In genomic region chr11:16772717-16773116, GRCm38 (mm10) we compare ENCODE assay signal across 11 mouse cellular contexts. TPM values are rescaled to one million over a fixed set of nuclear protein-coding genes. Genes with fewer than 3 reads are reported as not detected.
DNase-seq lines count a peak whose midpoint lies in the region; ATAC-seq and TF ChIP-seq lines count a peak whose summit lies in the region.
"Had no signal": no experiment of that assay in that cellular context is flagged by ENCODE, and none has a peak within 500 bp of the region (broad histone marks: within the 10 kb centered on the region; RNA-seq: fewer than 3 reads in every experiment).

No protein-coding gene starts in this region.

- no peak overlapping the region for H3K4me2 ChIP-seq in midbrain, embryonic 12.5 days (replicated peaks)
- H3K4me2 ChIP-seq in hindbrain, postnatal 0 days (ENCODE audit: low read depth, low read length), result no peak overlapping the region
- H3K4me2 ChIP-seq: liver, embryonic 15.5 days had no signal

- TF ChIP-seq CTCF in kidney, adult 2 months (conservative IDR thresholded peaks at IDR 0.05; ENCODE audit: insufficient read depth, insufficient read length, low read depth, low read length), result no peak
- TF ChIP-seq CTCF in hindbrain, postnatal 0 days (IDR thresholded peaks at IDR 0.05; ENCODE audit: low read depth), result no peak

- H3K4me3 ChIP-seq in kidney, adult 2 months (ENCODE audit: insufficient read depth, low read depth, low read length), result no peak overlapping the region
- H3K4me3 ChIP-seq in midbrain, embryonic 12.5 days, result no peak overlapping the region
- no peak overlapping the region for H3K4me3 ChIP-seq in midbrain, embryonic 10.5 days
- no peak overlapping the region for H3K4me3 ChIP-seq in hindbrain, postnatal 0 days (ENCODE audit: low read length)
- H3K4me3 ChIP-seq: layer of hippocampus, adult 2 months; liver, embryonic 15.5 days had no signal

- peak; percentile 31 for DNase-seq in kidney, adult 2 months
- DNase-seq in kidney, adult 18-20 months, result no peak
- DNase-seq in midbrain, embryonic 10.5 days (ENCODE audit: low spot score), result no peak
- peak; percentile 31 for DNase-seq in hindbrain, postnatal 0 days (ENCODE audit: low spot score)
- no peak for DNase-seq in urinary bladder, postnatal 36 days (ENCODE audit: low spot score in 2 of 2)
- DNase-seq: adrenal gland, postnatal 36 days; cerebellum, adult 11 months had no signal

- no peak for ATAC-seq in midbrain, embryonic 12.5 days (ENCODE audit: low FRiP score, low read depth)
- ATAC-seq in hematopoietic stem cell, adult 5-6 weeks (replicated peaks in 1 of 2; ENCODE audit: insufficient read depth in 1 of 2, low FRiP score in 2 of 2, low TSS enrichment in 1 of 2, low read depth in 1 of 2, poor library complexity in 2 of 2, severe bottlenecking in 2 of 2), result peak; percentile 58 to 75
- ATAC-seq in hindbrain, postnatal 0 days, result no peak

- no peaks in the 10 kb centered on the region for H3K27me3 ChIP-seq in kidney, adult 2 months (replicated peaks; ENCODE audit: control insufficient read depth, insufficient read depth, low read length)
- no peaks in the 10 kb centered on the region for H3K27me3 ChIP-seq in midbrain, embryonic 12.5 days
- no peaks in the 10 kb centered on the region for H3K27me3 ChIP-seq in midbrain, embryonic 10.5 days (ENCODE audit: low read depth, poor library complexity, severe bottlenecking)
- no peaks in the 10 kb centered on the region for H3K27me3 ChIP-seq in hindbrain, postnatal 0 days (ENCODE audit: insufficient read depth, low read length)
- H3K27me3 ChIP-seq: liver, embryonic 15.5 days had no signal

- H3K36me3 ChIP-seq in kidney, adult 2 months (ENCODE audit: control insufficient read depth, insufficient read depth, low read length), result no peaks in the 10 kb centered on the region; the same call in 1 of the 2 replicates
- H3K36me3 ChIP-seq in midbrain, embryonic 12.5 days, result no peaks in the 10 kb centered on the region
- H3K36me3 ChIP-seq in midbrain, embryonic 10.5 days, result no peaks in the 10 kb centered on the region
- no peaks in the 10 kb centered on the region for H3K36me3 ChIP-seq in hindbrain, postnatal 0 days (ENCODE audit: insufficient read depth, low read length)
- H3K36me3 ChIP-seq: liver, embryonic 15.5 days had no signal

- H3K9ac ChIP-seq in midbrain, embryonic 12.5 days (replicated peaks), result no peak overlapping the region
- H3K9ac ChIP-seq in hindbrain, postnatal 0 days (replicated peaks; ENCODE audit: low read length), result no peak overlapping the region
- H3K9ac ChIP-seq: liver, embryonic 15.5 days had no signal

- peaks cover 44% of the 10 kb centered on the region for H3K4me1 ChIP-seq in kidney, adult 2 months (ENCODE audit: control insufficient read depth, insufficient read depth, low read length)
- no peaks in the 10 kb centered on the region for H3K4me1 ChIP-seq in midbrain, embryonic 12.5 days
- H3K4me1 ChIP-seq in midbrain, embryonic 10.5 days, result no peaks in the 10 kb centered on the region; the same call in 1 of the 2 replicates
- H3K4me1 ChIP-seq in hindbrain, postnatal 0 days (ENCODE audit: insufficient read depth, low read length), result 0 out of 2 replicates have a peak, but pooled peaks cover 3% of the 10 kb centered on the region
- H3K4me1 ChIP-seq: liver, embryonic 15.5 days had no signal

- WGBS in kidney, adult 2 months, result 51% methylated on average over 4 of the region's 4 CpGs
- WGBS in midbrain, embryonic 12.5 days, result 54% methylated on average over 4 of the region's 4 CpGs
- 70% methylated on average over 4 of the region's 4 CpGs for WGBS in midbrain, embryonic 10.5 days
- WGBS in hindbrain, postnatal 0 days, result 45% methylated on average over 4 of the region's 4 CpGs

- H3K9me3 ChIP-seq in midbrain, embryonic 12.5 days, result no peaks in the 10 kb centered on the region
- H3K9me3 ChIP-seq in midbrain, embryonic 10.5 days (replicated peaks), result no peaks in the 10 kb centered on the region
- no peaks in the 10 kb centered on the region for H3K9me3 ChIP-seq in hindbrain, postnatal 0 days (ENCODE audit: low read length)
- H3K9me3 ChIP-seq: liver, embryonic 15.5 days had no signal

- H3K27ac ChIP-seq in kidney, adult 2 months (ENCODE audit: insufficient read depth, low read depth, low read length), result no peak overlapping the region
- H3K27ac ChIP-seq in midbrain, embryonic 12.5 days (replicated peaks), result 0 out of 2 replicates have a peak overlapping the region, but pooled peaks have one; percentile 2
- no peak overlapping the region for H3K27ac ChIP-seq in midbrain, embryonic 10.5 days (replicated peaks)
- no peak overlapping the region for H3K27ac ChIP-seq in hindbrain, postnatal 0 days
- H3K27ac ChIP-seq: layer of hippocampus, adult 2 months; liver, embryonic 15.5 days had no signal

- TF ChIP-seq POLR2A in kidney, adult 2 months (IDR thresholded peaks at IDR 0.05; ENCODE audit: low read depth, low read length), result no peak

RNA-seq across cellular contexts. Expression of gene Egfr, which starts 20.7 kb away (rescaled TPM):
- 19.9 and 41.0 TPM in 2 replicates for polyA plus RNA-seq in kidney, adult 2 months (2012; rRNA removed)
- 3.5 and 5.8 TPM in 2 replicates for polyA plus RNA-seq in midbrain, embryonic 12.5 days (2016; fragmentation: Nextera tagmentation; extraction: Ambion mirVana)
- polyA plus RNA-seq in midbrain, embryonic 10.5 days (2016; fragmentation: Nextera tagmentation; extraction: Ambion mirVana), result 3.5 TPM in 2 replicates
- total RNA-seq in hematopoietic stem cell, adult 5-6 weeks (2017), result not detected in 2 replicates
- 23.8 and 29.3 TPM in 2 replicates for total RNA-seq in hindbrain, postnatal 0 days (2014; rRNA removed)
- polyA plus RNA-seq in hindbrain, postnatal 0 days (2015; fragmentation: Nextera tagmentation; extraction: Ambion mirVana), result 12.4 and 12.7 TPM in 2 replicates

Comparison
In these comparisons a context has a peak if more than half of its experiments do, and no peak if none do; other contexts are left out.
1. DNase-seq: peak in kidney, adult 2 months (single experiment) and hindbrain, postnatal 0 days (single experiment); none in kidney, adult 18-20 months (single experiment), midbrain, embryonic 10.5 days (single experiment) and urinary bladder, postnatal 36 days (0 of 2).
2. ATAC-seq: peak in hematopoietic stem cell, adult 5-6 weeks (2 of 2); none in midbrain, embryonic 12.5 days (single experiment) and hindbrain, postnatal 0 days (single experiment).